Mouse (Mus musculus) E14TG2a.4 (cell line): ENCODE measurements at regions not wholly inside any gene's neighbourhood (a gene's known extent, or its start where the extent isn't known, plus 50 kb on each side); places are given as distances from the start of the nearest gene placed in this dataset.

Experiments used
- CTCF ChIP-seq: conservative IDR thresholded peaks from 2 replicates; pipeline ENCODE4 v1.5.1; 2014; ENCODE audit warnings: low read length
- POU5F1 ChIP-seq: IDR thresholded peaks from 2 replicates; pipeline ENCODE4 v1.6.1; 2014; ENCODE audit warnings: low read length, borderline replicate concordance

GRCm38 (mm10) chr19:28171836-28172534 lies 161.0 kb upstream of the Rfx3 start:
- no peak for TF ChIP-seq CTCF
- TF ChIP-seq POU5F1: no peak
